Mouse (Mus musculus) frontal cortex, adult (tissue): Measurements from ENCODE around the gene Strn3.
A peak's percentile ranks its signal among the peaks of the same experiment; 100 is the strongest.
"Not testable (repeated sequence)": the region's sequence is repeated elsewhere in the genome, so short reads cannot be mapped to it uniquely, and the experiment has no call there.

Experiments
- ATAC-seq: cut with Nextera tagmentation; 2 replicates; pipeline ENCODE4 v1.9.2; 2017; ENCODE audit warnings: mild to moderate bottlenecking, moderate library complexity, mixed read lengths; ENCODE audit not compliant: low TSS enrichment

Strn3 gene

GRCm38 (mm10) chr12:51694096-51694495, 2.4 kb upstream of the Strn3 start:
- ATAC-seq, result no peak

DNA sequence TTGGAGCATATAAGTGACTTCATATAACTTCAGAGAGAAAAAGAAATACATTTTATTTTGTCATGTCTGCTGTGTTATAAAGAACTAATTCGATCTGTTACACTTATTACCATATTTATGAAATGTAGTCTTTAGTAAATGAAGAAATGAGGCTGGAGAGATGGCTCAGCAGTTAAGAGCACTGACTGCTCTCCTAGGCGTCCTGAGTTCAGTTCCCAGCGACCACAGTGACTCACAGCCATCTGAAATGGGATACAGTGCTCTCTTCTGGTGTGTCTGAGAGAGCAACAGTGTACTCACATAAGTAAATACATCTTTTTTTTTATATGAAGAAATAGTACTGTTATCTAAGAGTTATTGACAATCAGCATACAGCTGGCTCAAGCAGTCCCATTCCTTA, 1.7 kb upstream of the Strn3 start:
- ATAC-seq, result no peak

DNA sequence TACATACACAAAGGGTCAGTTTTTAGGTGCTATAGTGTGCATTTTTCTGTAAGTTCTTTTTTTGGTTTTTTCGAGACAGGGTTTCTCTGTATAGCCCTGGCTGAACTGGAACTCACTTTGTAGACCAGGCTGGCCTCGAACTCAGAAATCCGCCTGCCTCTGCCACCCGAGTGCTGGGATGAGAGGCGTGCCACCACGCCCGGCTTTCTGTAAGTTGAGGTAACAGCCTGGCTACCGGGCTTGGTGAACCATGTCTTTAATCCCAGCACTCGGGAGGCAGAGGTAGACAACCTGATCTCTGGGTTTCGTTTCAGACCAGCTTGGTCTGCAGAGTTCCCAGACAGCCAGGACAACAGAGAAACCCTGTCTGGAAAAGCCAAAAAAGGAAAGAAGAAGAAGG, 1.2 kb upstream of the Strn3 start:
- ATAC-seq, result not testable (repeated sequence)

- peak; percentile 52 for ATAC-seq
These were observed 528 bp downstream of the Strn3 start, which contains the start of gene Ap4s1 for GRCm38 (mm10) chr12:51690893-51691844. Ap4s1 (plus strand) TSS chr12:51691033.

GRCm38 (mm10) chr12:51688546-51688945, 3.2 kb downstream of the Strn3 start:
- ATAC-seq, result no peak

DNA sequence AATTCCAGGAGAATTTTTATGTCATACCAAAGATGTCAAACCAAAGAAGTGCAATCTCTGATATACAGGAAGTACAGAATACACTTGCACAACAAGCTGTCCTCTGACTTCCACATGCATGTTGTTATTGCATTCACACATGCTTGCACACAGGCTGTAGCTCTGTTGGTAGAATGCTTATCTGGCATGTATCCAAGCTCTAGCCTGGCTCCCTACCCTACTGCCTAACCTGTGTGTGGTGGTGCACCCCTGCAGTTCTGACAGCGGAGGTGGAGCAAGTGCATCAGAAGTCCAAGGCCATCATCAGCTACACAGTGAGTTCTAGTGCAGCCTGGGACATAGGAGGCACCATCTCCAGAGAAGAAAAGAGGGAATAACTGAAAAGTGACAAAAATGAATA, 12.9 kb downstream of the Strn3 start:
- ATAC-seq, result no peak

DNA sequence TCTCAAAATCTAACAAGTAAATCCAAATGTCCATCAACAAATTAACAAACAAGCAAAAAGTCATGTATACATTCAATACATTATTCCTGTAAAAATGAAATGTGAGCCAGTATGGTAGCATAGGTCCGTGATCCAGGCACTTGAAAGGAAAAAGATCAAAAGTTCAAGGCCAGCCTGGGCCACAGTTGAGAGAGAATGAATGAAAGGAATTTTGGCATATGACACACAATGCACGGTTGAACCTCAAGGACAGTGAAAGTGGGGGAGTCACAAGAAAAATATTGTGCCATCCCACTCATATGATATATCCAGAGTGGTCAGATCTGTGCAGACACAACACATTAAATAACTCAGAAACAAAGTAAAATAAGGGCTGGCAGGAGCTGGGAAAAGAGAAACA, 15.3 kb downstream of the Strn3 start:
- no peak for ATAC-seq

- ATAC-seq, result no peak
These were observed 18.4 kb downstream of the Strn3 start for GRCm38 (mm10) chr12:51673270-51673669.

GRCm38 (mm10) chr12:51671231-51671891, 20.3 kb downstream of the Strn3 start:
- no peak for ATAC-seq

DNA sequence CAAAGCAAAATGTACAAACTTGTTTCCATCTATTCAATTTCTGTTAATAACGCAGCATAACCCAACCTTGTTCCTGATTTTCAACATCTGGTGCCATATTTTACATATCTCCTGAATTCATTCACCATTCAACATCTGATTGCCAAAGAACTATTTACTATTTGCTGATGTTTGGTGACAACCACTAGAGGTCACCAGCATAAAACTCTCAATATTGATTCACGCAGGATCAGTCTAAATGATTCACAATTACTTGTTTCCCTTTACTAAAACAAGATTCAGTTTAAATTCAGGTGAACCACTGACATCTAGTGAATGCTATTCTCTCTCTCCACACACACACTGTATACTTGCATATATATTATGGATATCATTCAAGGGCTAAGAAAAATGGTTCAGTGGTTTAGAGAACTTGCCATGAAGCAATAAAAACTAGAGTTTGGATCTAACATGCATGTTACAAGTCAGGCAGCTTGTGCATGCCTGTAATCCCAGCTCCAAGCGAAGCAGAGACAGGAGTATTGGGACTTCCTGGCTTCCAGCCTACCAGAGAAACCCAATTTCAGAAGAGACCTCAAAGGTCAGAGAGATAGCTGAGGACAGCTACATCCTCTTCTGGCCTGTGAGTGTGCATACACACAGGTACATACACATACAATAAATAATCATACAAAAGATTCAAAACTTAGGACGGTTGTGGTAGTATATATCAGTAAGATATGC, 24.8 kb downstream of the Strn3 start:
- no peak for ATAC-seq

DNA sequence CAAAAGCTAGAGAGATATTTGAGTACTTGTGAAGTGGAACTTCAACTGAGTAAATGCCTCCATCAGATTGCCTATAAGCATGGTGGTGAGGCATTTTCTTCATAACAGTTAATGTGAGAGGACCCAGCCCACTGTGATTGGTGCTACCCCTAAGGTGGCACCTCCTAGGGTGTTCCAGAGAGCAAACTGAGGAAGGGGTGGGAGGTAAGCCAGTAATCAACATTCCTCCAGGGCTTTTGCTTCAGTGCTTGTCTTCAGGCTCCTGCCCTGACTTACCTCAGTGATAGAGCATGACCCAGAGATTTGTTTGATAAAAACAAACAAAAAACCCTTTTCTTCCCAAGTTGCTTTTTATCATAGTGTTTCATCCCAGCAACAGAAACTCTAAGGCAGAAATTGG, 27.8 kb downstream of the Strn3 start:
- no peak for ATAC-seq

- no peak for ATAC-seq
These were observed 28.7 kb downstream of the Strn3 start for GRCm38 (mm10) chr12:51663011-51663410.

DNA sequence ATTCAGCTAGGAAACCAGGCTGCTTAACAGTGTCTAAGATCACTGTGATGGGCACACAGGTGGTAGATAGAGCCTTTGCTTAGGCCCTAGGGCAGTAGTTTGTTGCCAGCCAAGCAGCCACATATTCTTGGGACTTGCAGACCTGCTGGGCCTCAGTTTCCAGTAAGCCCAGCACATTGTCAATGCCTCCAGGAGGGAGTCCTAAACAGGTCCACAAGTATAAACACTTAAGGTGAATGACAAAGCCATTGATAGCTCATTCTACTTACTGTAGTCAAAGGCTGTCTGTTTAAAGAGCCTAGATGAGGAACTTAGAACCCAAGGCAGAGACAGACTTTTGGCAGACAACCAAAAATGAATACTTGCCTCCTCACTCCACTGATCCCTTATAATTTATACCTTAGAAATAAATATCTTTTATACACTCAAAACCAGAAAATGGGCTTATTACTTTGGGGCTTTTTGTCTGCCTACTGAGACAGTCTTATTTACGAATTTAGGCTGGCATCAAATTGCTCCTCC, 35.7 kb downstream of the Strn3 start:
- ATAC-seq, result no peak

GRCm38 (mm10) chr12:51649401-51649800, 42.3 kb downstream of the Strn3 start:
- not testable (repeated sequence) for ATAC-seq

DNA sequence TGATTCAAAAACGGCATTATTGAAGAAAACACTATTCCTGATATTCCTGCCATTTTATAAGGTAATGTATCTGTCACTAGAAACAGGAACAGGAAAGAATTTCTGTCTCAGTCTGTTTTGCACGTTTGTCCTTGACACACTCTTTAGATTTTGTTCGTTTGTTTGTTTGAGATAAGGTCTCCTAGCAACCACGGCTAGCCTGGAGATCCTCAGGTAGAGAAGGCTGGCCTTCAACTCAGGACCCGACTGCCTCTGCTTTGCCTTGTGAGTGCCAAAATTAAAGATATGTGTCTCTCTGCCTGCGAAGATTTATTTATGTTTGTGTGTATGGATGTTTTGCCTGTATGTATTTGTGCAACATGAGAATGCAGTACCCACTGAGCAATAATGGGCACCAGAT, 49.8 kb downstream of the Strn3 start:
- no peak for ATAC-seq

- no peak for ATAC-seq
These were observed 54.8 kb downstream of the Strn3 start for GRCm38 (mm10) chr12:51636689-51637470.

DNA sequence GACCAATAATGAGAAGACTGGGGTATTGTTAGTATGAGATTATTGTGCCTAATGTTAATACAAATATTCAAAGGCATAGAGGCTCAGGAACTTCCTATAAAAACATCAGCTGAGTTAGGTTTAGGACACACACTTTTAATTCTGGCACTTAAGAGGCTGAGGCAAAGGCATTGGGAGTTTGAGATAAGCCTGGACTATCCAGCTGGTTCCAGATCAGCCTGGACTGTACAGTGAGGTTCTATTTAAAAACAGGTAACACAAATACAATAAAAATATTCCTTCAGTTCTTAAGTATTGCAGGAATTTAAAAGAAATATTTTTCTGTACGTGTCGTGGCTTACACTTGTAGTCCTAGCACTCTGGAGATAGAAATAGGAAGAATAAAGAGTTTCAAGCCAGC, 55.4 kb downstream of the Strn3 start:
- ATAC-seq, result no peak

- ATAC-seq, result no peak
These were observed 58.2 kb downstream of the Strn3 start for GRCm38 (mm10) chr12:51633481-51633880.

DNA sequence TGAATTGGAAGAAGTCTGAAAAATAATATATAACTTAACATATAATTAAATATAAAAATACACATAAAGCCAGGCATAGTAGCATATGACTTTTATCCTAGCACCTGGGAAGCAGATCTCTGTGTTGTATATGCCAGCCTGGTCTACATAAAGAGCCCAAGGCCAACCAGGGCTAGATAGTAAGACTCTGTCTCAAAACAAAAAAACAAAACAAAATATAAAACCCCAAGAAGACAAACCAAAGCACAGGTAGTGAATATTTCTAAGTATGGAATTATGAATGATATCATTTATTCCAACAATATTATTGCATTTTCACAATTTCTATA, 68.4 kb downstream of the Strn3 start:
- ATAC-seq, result no peak

DNA sequence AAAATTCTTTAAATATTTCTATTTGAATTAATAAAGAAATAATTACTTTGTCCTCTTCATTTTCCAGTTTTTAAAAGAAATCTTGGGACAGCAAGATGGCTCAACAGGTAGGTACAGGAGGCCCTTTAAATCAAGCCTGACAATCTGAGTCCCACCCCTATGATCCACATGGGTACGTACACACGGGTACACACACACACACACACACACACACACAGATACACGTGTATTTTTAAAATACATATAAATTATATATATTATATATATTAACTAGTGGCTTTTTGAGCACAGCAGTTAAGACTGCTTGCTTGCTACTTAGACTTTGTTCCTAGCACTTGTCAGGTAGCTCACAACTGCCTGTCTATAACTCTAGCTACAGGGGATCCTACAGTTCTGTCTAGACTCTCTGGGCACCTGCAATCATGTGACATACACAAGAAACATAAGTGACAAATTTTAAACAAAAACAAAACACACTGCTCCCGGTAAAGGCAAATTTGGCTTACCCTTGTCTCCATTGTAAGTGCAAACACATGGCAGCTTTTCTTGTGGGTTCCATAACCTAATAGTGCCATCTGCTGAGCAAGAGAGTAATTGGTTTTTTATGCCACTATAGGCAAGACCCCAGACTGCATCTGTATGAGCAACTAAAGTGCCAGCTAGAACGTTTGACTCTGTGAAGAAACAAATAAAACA, 68.9 kb downstream of the Strn3 start:
- ATAC-seq, result peak; percentile 67; the same call in 1 of the 2 replicates

- ATAC-seq, result no peak
These were observed 70.5 kb downstream of the Strn3 start for GRCm38 (mm10) chr12:51621161-51621560.
